Comparison of ENCODE assay signal across 20 mouse cellular contexts in genomic region chr14:77225346-77225745, GRCm38 (mm10).
DNase-seq lines count a peak whose midpoint lies in the region; ATAC-seq lines count a peak whose summit lies in the region.
"Had no signal": no experiment of that assay in that cellular context is flagged by ENCODE, and none has a peak within 500 bp of the region (broad histone marks: within the 10 kb centered on the region; RNA-seq: fewer than 3 reads in every experiment).

No protein-coding gene starts in this region.

- intact Hi-C loops in left cerebral cortex, postnatal 14 days (cut with DNase I): no loop called here

- no peak for ATAC-seq in inflammation-experienced regulatory T-cells, adult 6 months
- no peak for ATAC-seq in liver, embryonic 11.5 days (replicated peaks; ENCODE audit: low FRiP score)
- ATAC-seq: forebrain, embryonic 16.5 days had no signal

- H3K27ac ChIP-seq in liver, embryonic 11.5 days (ENCODE audit: low read depth, low read length): no peak overlapping the region
- H3K27ac ChIP-seq: heart, adult 2 months; heart, embryonic 15.5 days; stomach, postnatal 0 days had no signal

- H3K4me2 ChIP-seq in liver, embryonic 11.5 days: no peak overlapping the region
- H3K4me2 ChIP-seq: heart, embryonic 15.5 days had no signal

- no peak overlapping the region for H3K9ac ChIP-seq in liver, embryonic 11.5 days (ENCODE audit: low read depth, low read length)
- H3K9ac ChIP-seq: heart, embryonic 15.5 days had no signal

- peak; percentile 47 for DNase-seq in layer of hippocampus, adult 11-12 months (ENCODE audit: low spot score)
- no peak for DNase-seq in layer of hippocampus, postnatal 25 days (ENCODE audit: extremely low spot score in 1 of 2, low spot score in 1 of 2)
- peak; percentile 77 for DNase-seq in right cerebral cortex, adult 18-20 months
- no peak for DNase-seq in right cerebral cortex, postnatal 14 days
- DNase-seq in left cerebral cortex, postnatal 14 days (ENCODE audit: low spot score in 2 of 2): peak; percentile 35 to 72
- no peak for DNase-seq in adrenal gland, adult 2 months
- DNase-seq in liver, embryonic 11.5 days (ENCODE audit: low spot score): no peak
- DNase-seq: cerebellum, postnatal 36 days; gastrocnemius, postnatal 14 days; heart, adult 2 months; lung, adult 2 months; midbrain, embryonic 14.5 days; retina, postnatal 1 day; thymus, postnatal 14 days had no signal

- H3K27me3 ChIP-seq in liver, embryonic 11.5 days (replicated peaks; ENCODE audit: control insufficient read depth, insufficient read depth, low read length): no peaks in the 10 kb centered on the region
- H3K27me3 ChIP-seq: heart, embryonic 15.5 days had no signal

- H3K36me3 ChIP-seq in liver, embryonic 11.5 days (ENCODE audit: control insufficient read depth, insufficient read depth, low read length): no peaks in the 10 kb centered on the region
- H3K36me3 ChIP-seq: heart, embryonic 15.5 days had no signal

- H3K4me3 ChIP-seq in liver, embryonic 11.5 days (ENCODE audit: low read depth, low read length): no peak overlapping the region
- H3K4me3 ChIP-seq: erythroblast, embryonic 14.5 days; heart, adult 2 months; heart, embryonic 15.5 days; myocyte had no signal

- WGBS in liver, embryonic 11.5 days: 86% methylated on average over 10 of the region's 10 CpGs

- H3K4me1 ChIP-seq in liver, embryonic 11.5 days (replicated peaks; ENCODE audit: control insufficient read depth, insufficient read depth, low read length): no peaks in the 10 kb centered on the region
- H3K4me1 ChIP-seq: heart, embryonic 15.5 days had no signal

- H3K9me3 ChIP-seq in liver, embryonic 11.5 days (ENCODE audit: control insufficient read depth, low read length): no peaks in the 10 kb centered on the region
- H3K9me3 ChIP-seq: heart, embryonic 15.5 days had no signal

Comparison
In these comparisons a context has a peak if more than half of its experiments do, and no peak if none do; other contexts are left out.
1. DNase-seq: peak in layer of hippocampus, adult 11-12 months (single experiment), right cerebral cortex, adult 18-20 months (single experiment) and left cerebral cortex, postnatal 14 days (2 of 2); none in layer of hippocampus, postnatal 25 days (0 of 2), right cerebral cortex, postnatal 14 days (single experiment), adrenal gland, adult 2 months (single experiment) and liver, embryonic 11.5 days (single experiment).